Mouse (Mus musculus): ENCODE data around the gene 1700013H16Rik. TPM values are rescaled to one million over a fixed set of nuclear protein-coding genes. Genes with fewer than 3 reads are reported as not detected.
"Not testable (repeated sequence)": the region's sequence is repeated elsewhere in the genome, so short reads cannot be mapped to it uniquely, and the experiment has no call there.

The 1700013H16Rik gene
- not detected for polyA plus RNA-seq (2012; fragmentation: generic; extraction: Trizol)
- long read RNA-seq, experiment 1, result 0 reads
- long read RNA-seq, experiment 2, result 0 reads

DNA sequence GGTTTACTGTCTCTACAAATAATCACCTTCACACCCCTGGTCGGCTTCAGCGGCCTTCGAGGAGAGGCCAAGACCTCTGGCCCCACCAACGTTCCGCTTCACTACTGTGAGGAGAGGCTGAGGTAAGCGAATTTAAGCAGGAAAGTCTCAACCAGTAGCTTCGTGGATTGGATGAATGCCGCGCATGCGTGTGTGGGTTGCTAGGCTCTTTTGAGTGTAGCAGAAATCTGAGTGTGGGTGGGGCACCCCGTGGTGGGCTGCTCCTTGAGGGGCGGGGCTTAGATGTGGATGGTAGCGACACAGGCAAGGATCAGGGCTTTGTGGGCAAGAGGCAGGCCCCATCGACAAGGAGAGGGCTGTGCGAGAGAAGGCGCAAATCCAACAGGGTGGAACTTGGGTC, at the start of gene 1700013H16Rik:
1700013H16Rik (minus strand) TSS at position 96 of the 400 bp plus-strand sequence.
- Histone ChIP-seq H3K79me2 (ENCODE audit: control insufficient read depth, insufficient read depth) (no peaks in the 10 kb centered on the region), H3ac (ENCODE audit: control insufficient read depth, insufficient read length, low read depth) (no peak within 1 kb of the TSS), H3K79me3 (ENCODE audit: low read depth) (no peaks in the 10 kb centered on the region), H3K4me3 (ENCODE audit: insufficient read depth, poor library complexity, severe bottlenecking) (no peak within 1 kb of the TSS), H3K36me3 (ENCODE audit: control insufficient read depth, insufficient read depth) (no peaks in the 10 kb centered on the region), H3K27me3 (ENCODE audit: control insufficient read depth, insufficient read depth, insufficient read length) (no peaks in the 10 kb centered on the region)
- no peak for TF ChIP-seq MYOG (IDR thresholded peaks at IDR 0.05; ENCODE audit: control insufficient read depth, extremely low read depth, insufficient read length)

DNA sequence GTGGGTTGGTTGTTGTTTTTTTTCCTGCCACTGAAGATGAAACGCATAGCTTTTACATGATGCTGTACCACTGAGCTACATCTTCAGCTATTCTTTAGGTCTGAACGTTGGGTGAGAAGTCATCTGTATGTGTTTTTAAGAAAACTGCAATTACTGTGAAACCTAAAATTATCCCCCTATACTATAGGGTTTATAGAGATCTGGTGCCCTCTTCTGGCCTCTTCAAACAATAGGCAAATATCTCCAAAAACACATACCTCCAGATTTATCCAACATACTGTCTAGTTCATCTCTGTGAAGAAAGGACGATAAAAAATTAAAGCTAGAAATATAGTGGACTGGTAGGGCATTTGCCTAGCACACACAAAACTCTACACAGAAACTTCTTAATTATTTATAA, 41.4 kb upstream of the 1700013H16Rik start:
- H3K79me2 ChIP-seq (ENCODE audit: control insufficient read depth, insufficient read depth), result peaks cover 26% of the 10 kb centered on the region
- peaks cover 13% of the 10 kb centered on the region for H3K79me3 ChIP-seq (ENCODE audit: low read depth)
- H3K27me3 ChIP-seq (ENCODE audit: control insufficient read depth, insufficient read depth, insufficient read length), result no peaks in the 10 kb centered on the region
- TF ChIP-seq MYOG (IDR thresholded peaks at IDR 0.05; ENCODE audit: control insufficient read depth, extremely low read depth, insufficient read length) (no peak), CTCF (IDR thresholded peaks at IDR 0.05; ENCODE audit: control insufficient read depth, insufficient read depth, insufficient read length) (no peak), USF1 (IDR thresholded peaks at IDR 0.05; ENCODE audit: low read depth) (no peak), MAX (IDR thresholded peaks at IDR 0.05) (no peak), CEBPB (IDR thresholded peaks at IDR 0.05; ENCODE audit: low read depth) (no peak), FOSL1 (IDR thresholded peaks at IDR 0.05; ENCODE audit: insufficient read depth, low read length, poor library complexity, severe bottlenecking) (no peak), MYOD1 (IDR thresholded peaks at IDR 0.05; ENCODE audit: control insufficient read depth, insufficient read length, low read depth) (no peak)
- H3K4me3 ChIP-seq (ENCODE audit: insufficient read depth, poor library complexity, severe bottlenecking), result no peak overlapping the region
- H3ac ChIP-seq (ENCODE audit: control insufficient read depth, insufficient read length, low read depth), result no peak overlapping the region
- H3K36me3 ChIP-seq (ENCODE audit: control insufficient read depth, insufficient read depth), result no peaks in the 10 kb centered on the region

DNA sequence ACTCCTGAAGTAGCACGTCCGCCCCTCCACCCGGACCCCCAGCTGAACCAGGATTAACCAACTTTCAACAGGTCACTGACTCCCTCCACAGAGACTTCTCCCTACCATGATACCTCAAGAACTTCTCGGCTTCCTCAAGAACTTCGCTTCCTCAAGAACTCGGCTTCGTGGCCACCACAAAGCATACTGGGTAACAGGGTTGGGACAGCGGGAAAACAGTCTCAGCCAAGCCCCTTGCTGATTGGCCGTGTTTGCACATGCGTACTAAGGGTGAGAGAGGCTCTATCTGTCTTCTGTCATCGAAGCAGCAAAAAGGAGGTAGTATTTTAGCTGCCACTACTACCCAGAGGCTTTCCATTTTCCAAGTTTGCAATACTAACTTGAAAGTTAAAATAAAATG, 39.9 kb upstream of the 1700013H16Rik start, which contains the start of gene Xlr:
Xlr (minus strand) TSS at position 188 of the 400 bp plus-strand sequence.
- Histone ChIP-seq H3K79me3 (ENCODE audit: low read depth) (peaks cover 19% of the 10 kb centered on the region), H3ac (ENCODE audit: control insufficient read depth, insufficient read length, low read depth) (peak within 1 kb of the TSS; percentile 53), H3K79me2 (ENCODE audit: control insufficient read depth, insufficient read depth) (peaks cover 26% of the 10 kb centered on the region), H3K4me3 (ENCODE audit: insufficient read depth, poor library complexity, severe bottlenecking) (peak within 1 kb of the TSS; percentile 25)
- H3K36me3 ChIP-seq (ENCODE audit: control insufficient read depth, insufficient read depth); H3K27me3 ChIP-seq (ENCODE audit: control insufficient read depth, insufficient read depth, insufficient read length): not testable (repeated sequence)
- TF ChIP-seq MAX (IDR thresholded peaks at IDR 0.05), result peak; percentile 62

DNA sequence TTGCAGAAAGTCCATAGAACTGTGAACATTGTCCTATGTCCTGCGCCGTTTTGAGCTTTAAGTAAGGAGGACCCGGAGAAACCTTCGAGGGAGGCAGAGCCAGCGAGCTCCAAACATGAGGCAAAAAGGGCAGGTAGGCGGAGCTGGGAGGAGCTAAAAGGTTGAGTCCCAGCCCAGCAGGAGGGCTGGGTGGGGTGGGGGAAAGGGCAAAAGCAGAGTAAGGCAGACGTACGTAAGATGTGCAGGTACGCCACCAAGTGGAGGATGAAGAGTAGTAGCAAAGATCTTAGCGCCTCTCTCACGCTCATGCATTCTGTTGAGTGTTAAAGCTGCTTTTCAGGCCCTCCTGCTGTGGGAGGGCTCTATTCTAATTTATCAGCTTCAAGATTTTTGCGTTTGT, 18.6 kb upstream of the 1700013H16Rik start, which contains the start of gene Zfp36l3:
Zfp36l3 (minus strand) TSS at position 119 of the 400 bp plus-strand sequence.
- H3K27me3 ChIP-seq (ENCODE audit: control insufficient read depth, insufficient read depth, insufficient read length), result no peaks in the 10 kb centered on the region
- no peak for TF ChIP-seq FOSL1 (IDR thresholded peaks at IDR 0.05; ENCODE audit: insufficient read depth, low read length, poor library complexity, severe bottlenecking)
- no peak for TF ChIP-seq MAX (IDR thresholded peaks at IDR 0.05)
- no peak for TF ChIP-seq USF1 (IDR thresholded peaks at IDR 0.05; ENCODE audit: low read depth)
- no peak for TF ChIP-seq MYOG (IDR thresholded peaks at IDR 0.05; ENCODE audit: control insufficient read depth, extremely low read depth, insufficient read length)
- TF ChIP-seq CEBPB (IDR thresholded peaks at IDR 0.05; ENCODE audit: low read depth), result no peak
- TF ChIP-seq CTCF (IDR thresholded peaks at IDR 0.05; ENCODE audit: control insufficient read depth, insufficient read depth, insufficient read length), result no peak
- no peaks in the 10 kb centered on the region for H3K79me3 ChIP-seq (ENCODE audit: low read depth)
- H3K36me3 ChIP-seq (ENCODE audit: control insufficient read depth, insufficient read depth), result no peaks in the 10 kb centered on the region
- H3K79me2 ChIP-seq (ENCODE audit: control insufficient read depth, insufficient read depth), result no peaks in the 10 kb centered on the region
- H3ac ChIP-seq (ENCODE audit: control insufficient read depth, insufficient read length, low read depth), result no peak within 1 kb of the TSS
- H3K4me3 ChIP-seq (ENCODE audit: insufficient read depth, poor library complexity, severe bottlenecking), result no peak within 1 kb of the TSS

DNA sequence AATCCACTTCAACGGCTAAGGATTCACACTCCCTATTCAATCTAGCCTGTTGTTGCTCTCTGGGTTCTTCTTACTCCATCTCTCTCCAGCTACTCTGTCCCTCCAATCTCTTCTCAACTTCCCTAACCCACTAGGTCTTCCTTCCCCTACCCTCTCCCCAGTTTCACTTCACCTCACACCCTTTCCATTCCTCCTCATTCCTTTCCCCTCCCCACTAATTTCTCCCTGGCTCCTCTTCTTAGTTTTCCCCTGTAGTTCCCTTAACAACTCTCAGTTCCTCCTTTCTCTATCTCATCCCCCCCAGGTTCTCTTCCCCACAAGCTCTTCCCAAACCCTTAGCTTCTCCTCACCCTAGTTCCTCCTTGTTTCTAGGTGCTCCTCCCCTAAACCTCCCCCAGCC, 4.8 kb downstream of the 1700013H16Rik start:
- H3K36me3 ChIP-seq (ENCODE audit: control insufficient read depth, insufficient read depth), result no peaks in the 10 kb centered on the region
- no peak for TF ChIP-seq CEBPB (IDR thresholded peaks at IDR 0.05; ENCODE audit: low read depth)
- no peak for TF ChIP-seq USF1 (IDR thresholded peaks at IDR 0.05; ENCODE audit: low read depth)
- TF ChIP-seq FOSL1 (IDR thresholded peaks at IDR 0.05; ENCODE audit: insufficient read depth, low read length, poor library complexity, severe bottlenecking), result no peak
- no peak for TF ChIP-seq MYOD1 (IDR thresholded peaks at IDR 0.05; ENCODE audit: control insufficient read depth, insufficient read length, low read depth)
- no peak for TF ChIP-seq MYOG (IDR thresholded peaks at IDR 0.05; ENCODE audit: control insufficient read depth, extremely low read depth, insufficient read length)
- TF ChIP-seq MAX (IDR thresholded peaks at IDR 0.05), result no peak
- no peak for TF ChIP-seq CTCF (IDR thresholded peaks at IDR 0.05; ENCODE audit: control insufficient read depth, insufficient read depth, insufficient read length)
- no peaks in the 10 kb centered on the region for H3K79me3 ChIP-seq (ENCODE audit: low read depth)
- no peak overlapping the region for H3K4me3 ChIP-seq (ENCODE audit: insufficient read depth, poor library complexity, severe bottlenecking)
- no peak overlapping the region for H3ac ChIP-seq (ENCODE audit: control insufficient read depth, insufficient read length, low read depth)
- H3K27me3 ChIP-seq (ENCODE audit: control insufficient read depth, insufficient read depth, insufficient read length), result no peaks in the 10 kb centered on the region
- no peaks in the 10 kb centered on the region for H3K79me2 ChIP-seq (ENCODE audit: control insufficient read depth, insufficient read depth)

DNA sequence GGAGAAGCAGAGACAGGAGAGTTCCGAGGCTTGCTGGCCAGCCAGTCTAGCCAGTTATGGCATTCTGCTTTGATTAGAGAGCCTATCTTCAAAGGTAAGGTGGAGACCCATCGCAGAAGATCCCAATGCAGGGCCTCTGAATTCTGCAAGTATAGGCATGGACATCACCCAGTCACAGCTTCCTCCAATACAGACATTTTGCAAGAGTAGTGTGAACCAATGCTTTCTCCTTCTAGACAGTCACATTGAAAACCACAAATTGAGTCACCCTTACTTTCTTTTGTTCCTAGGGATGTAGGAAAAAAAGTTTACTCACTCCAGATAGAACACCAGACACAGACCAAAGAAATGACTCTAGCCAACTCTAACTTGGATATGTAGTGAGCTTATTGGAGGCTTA, 28.7 kb downstream of the 1700013H16Rik start:
- no peaks in the 10 kb centered on the region for H3K79me3 ChIP-seq (ENCODE audit: low read depth)
- H3ac ChIP-seq (ENCODE audit: control insufficient read depth, insufficient read length, low read depth), result no peak overlapping the region
- H3K27me3 ChIP-seq (ENCODE audit: control insufficient read depth, insufficient read depth, insufficient read length), result no peaks in the 10 kb centered on the region
- H3K79me2 ChIP-seq (ENCODE audit: control insufficient read depth, insufficient read depth), result no peaks in the 10 kb centered on the region
- H3K36me3 ChIP-seq (ENCODE audit: control insufficient read depth, insufficient read depth), result no peaks in the 10 kb centered on the region
- no peak for TF ChIP-seq USF1 (IDR thresholded peaks at IDR 0.05; ENCODE audit: low read depth)
- no peak overlapping the region for H3K4me3 ChIP-seq (ENCODE audit: insufficient read depth, poor library complexity, severe bottlenecking)

All from C2C12 (cell line).